Mouse (Mus musculus) kidney, postnatal 4 days (tissue): ENCODE measurements around the gene Stc2.

Experiments used
- DNase-seq, 2 experiments: peaks; one replicate each; pipeline ENCODE4 v3.0.0; 2021; ENCODE audit warnings: mixed read lengths in 2 of 2

The Stc2 gene

GRCm38 (mm10) chr11:31369648-31370286 is at the start of gene Stc2:
Gene Stc2, minus strand, starts transcription at chr11:31370074.
- DNase-seq, result peak; percentile 82 to 86

GRCm38 (mm10) chr11:31417071-31417470 is 47.2 kb upstream of the Stc2 start:
- no peak for DNase-seq

DNA sequence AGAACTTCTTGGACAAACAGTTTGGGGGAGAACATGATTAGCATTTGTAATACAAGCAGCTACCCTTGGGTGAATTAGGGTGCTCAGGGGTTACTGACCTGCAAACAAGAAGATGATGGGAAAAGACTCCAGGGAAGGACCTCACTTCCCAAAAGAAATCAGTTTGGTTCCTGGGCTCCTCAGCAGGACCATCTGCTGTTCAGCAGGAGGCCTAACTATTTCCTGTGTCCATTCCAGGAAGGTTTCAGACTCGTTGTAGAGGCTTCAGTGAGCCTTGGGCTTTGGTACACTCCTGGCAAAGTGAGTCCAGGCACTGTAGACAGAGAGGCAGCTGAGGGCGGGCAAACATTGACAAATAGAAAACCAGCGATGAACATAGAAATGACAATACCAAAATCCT is 42.5 kb upstream of the Stc2 start:
- DNase-seq, result no peak

- DNase-seq, result no peak
Measured at GRCm38 (mm10) chr11:31406736-31407135, 36.9 kb upstream of the Stc2 start.

DNA sequence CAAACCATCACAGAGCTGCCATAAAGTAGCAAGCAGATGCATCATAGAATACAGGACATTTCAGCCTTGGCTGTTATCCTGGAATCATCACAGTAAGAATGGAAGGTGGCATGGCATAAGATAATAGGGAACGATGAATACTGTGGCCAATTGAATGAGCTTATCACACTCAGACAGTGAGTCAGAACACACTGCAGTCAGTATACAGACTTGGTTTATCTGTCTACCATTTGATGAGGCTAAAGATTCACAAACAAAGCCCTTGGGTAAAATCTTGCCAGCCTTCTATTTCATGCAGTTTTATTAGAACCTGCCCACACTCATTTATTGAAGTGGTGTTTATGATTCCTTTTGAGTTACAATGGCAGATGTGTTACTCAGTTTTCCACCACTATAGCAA is 33.2 kb upstream of the Stc2 start:
- no peak for DNase-seq

GRCm38 (mm10) chr11:31398604-31399003 is 28.7 kb upstream of the Stc2 start:
- no peak for DNase-seq

- DNase-seq, result no peak
Measured at GRCm38 (mm10) chr11:31396638-31397417, 27.0 kb upstream of the Stc2 start.

- DNase-seq, result no peak
Measured at GRCm38 (mm10) chr11:31394026-31394425, 24.2 kb upstream of the Stc2 start.

- no peak for DNase-seq
Measured at GRCm38 (mm10) chr11:31392340-31392739, 22.5 kb upstream of the Stc2 start.

- no peak for DNase-seq
Measured at GRCm38 (mm10) chr11:31388890-31389289, 19.0 kb upstream of the Stc2 start.

DNA sequence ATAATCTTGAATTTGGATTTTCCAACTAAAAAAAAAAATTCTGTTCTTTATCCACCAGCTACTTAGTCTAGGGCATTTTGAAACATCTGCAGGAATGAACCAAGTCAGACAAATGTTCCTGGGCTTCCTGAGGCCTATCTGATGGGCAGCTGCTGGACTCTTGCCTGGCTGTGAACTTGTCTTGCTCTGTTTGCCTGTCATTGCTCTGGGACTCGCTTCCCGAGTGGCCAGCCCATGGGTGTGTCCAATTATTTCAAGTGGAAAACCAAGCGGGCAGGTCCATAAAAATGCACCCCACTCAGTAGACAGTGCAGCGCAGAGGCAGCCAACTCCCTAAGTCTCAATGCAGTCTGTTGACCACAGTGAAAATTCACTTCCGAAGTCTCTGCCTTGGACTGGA is 17.7 kb upstream of the Stc2 start:
- no peak for DNase-seq

DNA sequence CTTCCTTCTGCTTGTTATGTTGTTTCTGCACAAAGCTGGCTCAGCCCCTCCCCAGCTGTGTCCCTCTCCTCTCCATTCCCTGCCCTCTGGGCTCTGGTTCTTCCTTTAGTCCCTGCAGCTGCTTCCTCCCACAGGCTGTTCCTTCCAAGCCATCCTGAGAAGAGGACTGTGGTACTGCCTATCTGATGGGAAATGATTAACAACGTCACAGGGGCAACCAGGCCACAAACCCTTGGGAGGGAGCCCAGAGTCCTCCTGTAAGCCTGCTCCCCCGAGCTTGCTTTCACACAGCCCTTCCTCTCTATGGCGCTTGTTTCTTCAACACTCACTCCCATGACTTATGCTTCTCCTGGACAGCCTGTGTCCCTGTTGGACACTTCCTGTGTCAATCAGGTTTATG is 16.7 kb upstream of the Stc2 start:
- DNase-seq, result peak; percentile 39 to 42

- no peak for DNase-seq
Measured at GRCm38 (mm10) chr11:31383968-31384367, 14.1 kb upstream of the Stc2 start.

DNA sequence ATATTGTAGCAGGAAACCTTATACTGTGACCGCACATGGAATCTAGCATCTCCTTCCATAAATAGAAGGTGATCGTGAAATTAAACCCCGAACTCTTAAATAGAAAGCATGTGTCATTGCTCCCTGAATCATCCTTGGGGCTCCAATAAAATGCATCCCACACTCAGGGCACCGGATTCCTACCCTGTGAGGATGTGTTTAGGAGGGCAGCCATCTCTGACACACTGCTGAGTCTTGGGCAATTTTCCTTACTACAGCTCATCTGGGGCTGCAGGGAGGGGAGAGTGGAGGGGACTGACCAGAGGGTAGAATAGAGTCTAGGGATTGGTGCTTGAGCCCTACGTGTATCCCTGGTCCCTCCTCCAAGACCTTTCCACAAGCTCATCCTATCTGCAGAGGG is 12.3 kb upstream of the Stc2 start:
- no peak for DNase-seq

DNA sequence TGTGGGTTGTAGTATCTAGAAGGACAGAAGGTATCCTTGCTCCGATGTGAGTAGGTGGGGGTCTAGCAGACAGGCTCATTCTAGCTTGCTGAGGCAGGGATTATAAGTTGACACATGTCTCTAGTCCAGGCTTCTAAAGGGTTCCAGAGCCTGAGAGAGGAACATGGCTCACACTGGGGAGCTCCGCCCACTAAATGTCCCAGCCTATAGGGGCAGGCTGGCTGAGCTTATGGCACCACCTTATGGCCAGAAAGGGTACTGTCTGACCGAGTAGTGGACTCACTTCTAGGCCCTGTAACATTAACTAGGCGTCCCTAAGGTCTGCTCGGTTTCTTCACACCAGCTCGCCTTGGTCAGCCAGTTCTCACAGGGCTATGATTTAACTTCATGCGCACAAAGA is 3.6 kb upstream of the Stc2 start:
- peak; percentile 65 to 72 for DNase-seq

DNA sequence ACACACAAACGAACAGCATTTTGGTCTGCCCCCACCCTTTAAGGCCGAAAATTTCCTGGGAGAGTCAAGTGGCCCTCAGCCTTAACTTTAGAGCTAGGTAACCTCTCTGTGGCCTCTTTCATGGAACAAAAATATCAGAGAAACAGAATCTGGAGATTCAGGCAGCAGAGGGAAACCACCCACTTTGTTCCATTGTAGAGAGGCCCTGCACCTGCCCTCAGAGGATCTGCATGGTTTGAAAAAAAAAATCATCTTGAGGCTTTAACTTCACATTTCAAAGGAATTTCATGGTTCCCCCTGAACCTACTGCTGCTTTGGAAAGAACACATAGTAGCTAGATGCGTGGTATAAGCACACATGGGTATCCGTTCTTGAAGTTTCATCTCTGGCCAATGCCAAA is 2.3 kb upstream of the Stc2 start:
- no peak for DNase-seq

DNA sequence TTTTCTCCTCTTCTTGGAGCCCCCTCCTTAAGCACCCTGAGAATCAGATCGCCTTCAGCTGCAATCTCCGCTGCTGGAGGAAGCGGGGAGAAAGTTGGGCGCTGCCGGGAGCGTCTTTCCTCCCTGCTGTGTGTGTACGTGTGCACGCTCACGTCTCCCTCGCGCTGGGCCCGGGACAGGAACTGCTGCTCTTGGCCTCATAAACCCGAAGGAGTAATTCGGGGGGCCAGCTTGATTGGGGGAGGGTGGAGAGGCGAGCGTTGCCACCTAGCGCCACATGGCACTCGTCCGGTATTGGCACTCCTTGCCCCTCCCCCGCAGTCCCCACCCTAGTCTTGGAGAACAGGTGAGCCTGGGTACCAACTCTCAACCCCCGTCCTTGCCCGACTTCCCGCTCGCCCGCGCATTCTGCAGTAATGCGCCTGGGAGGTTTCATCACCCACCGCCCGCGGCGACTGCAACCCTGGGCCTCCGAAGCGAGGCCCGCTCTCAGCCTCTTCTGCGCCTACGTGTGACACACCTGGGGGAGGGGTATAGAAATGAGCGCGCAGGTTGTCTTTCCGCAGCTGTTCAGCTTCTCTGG is 1.5 kb upstream of the Stc2 start:
- DNase-seq, result peak; percentile 32 to 40

GRCm38 (mm10) chr11:31370436-31371230 is 759 bp upstream of the Stc2 start:
- peak in 1 of 2 experiments; percentile 22 for DNase-seq

- peak; percentile 52 to 72 for DNase-seq
Measured at GRCm38 (mm10) chr11:31368965-31369647, 768 bp downstream of the Stc2 start.

- no peak for DNase-seq
Measured at GRCm38 (mm10) chr11:31368252-31368964, 1.5 kb downstream of the Stc2 start.

- DNase-seq, result no peak
Measured at GRCm38 (mm10) chr11:31366827-31367226, 3.0 kb downstream of the Stc2 start.

- no peak for DNase-seq
Measured at GRCm38 (mm10) chr11:31366421-31366820, 3.5 kb downstream of the Stc2 start.
